Mouse (Mus musculus) 3134 (cell line): ENCODE results near the gene Zfp740.

Source experiments
- DNase-seq: peaks from one replicate; pipeline ENCODE4 v3.0.0-alpha.2; 2011; ENCODE audit warnings: low spot score; ENCODE audit not compliant: insufficient read length; ENCODE audit errors: extremely low read depth

Zfp740 gene

GRCm38 (mm10) chr15:102247252-102248130, 44.4 kb downstream of the Zfp740 start:
- DNase-seq: peak; percentile 79

DNA sequence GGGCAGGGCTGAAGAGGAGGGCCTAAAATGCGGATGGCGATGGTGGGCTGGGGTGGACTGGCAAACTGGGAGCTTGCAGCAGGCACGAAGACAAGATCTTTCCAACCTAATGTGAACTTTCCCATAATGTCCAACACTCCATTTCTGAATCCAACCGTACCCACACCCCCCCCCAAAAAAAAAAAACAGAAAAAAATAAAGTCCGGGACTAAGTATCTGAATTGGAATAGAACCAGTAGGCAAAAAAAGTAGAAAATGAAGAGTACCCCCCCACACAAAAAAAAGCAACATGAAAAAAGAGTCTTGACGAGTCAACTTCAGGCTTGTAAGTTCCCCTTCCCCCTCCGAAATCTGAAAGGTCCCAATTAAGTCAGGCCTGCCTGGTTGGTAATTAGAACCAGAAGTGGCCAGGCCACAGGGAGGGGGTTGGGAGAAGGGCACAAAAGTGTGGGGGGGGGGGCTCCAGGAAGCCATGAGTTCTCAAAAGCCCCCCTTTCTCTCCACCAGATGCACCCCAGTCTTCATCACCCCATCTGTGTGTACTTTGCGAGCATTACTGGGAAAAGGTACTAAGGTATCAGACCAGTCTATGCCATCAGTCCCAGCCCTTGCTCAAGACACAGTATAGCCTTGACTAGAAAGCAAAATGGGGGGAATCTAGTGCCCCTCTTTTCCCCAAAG, 45.2 kb downstream of the Zfp740 start:
- no peak for DNase-seq

- DNase-seq: no peak
Observed at GRCm38 (mm10) chr15:102248812-102249191, 45.8 kb downstream of the Zfp740 start.

- DNase-seq: no peak
Observed at GRCm38 (mm10) chr15:102249251-102249691, 46.2 kb downstream of the Zfp740 start.

DNA sequence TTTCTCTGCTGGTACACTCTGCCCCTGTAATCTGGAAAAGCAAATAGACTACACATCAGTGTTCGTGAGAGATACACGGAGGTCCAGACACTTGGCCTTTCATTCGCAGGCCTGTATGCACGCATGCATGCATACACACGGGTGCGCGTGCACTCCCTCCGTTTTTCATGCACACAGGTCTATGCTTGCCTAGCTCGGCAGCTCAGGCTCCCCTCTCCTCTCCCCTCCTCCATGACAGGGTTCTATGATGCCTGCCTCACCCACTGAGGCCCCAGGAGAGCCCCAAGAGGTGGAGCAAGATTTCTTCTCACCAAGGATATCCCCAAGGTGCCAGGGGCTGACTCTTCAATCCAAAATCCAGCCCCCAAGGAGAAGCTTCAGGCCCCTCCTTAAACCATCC, 46.9 kb downstream of the Zfp740 start:
- no peak for DNase-seq

DNA sequence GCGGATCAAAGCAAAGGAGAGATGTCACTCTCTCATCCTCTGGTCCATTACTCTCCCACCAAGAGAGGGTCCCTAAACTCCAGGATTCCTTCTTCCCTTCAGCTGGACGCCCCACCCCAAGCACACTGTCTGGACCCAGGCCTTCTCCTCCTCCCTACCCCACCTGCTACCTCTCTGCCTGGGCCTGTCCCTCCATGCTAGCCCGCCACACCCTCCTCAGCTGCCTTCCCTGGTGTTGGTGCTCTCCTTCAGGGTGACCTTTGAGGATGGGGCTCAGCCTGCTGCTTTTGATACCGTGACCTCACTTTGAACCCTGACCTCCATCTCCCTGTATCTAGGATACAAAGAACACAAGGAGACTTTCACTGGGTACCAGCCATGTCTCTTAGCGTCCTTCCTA, 47.5 kb downstream of the Zfp740 start:
- DNase-seq: no peak

- no peak for DNase-seq
Observed at GRCm38 (mm10) chr15:102255547-102256255, 52.7 kb downstream of the Zfp740 start.

- DNase-seq: no peak
Observed at GRCm38 (mm10) chr15:102256431-102257201, 53.6 kb downstream of the Zfp740 start.

DNA sequence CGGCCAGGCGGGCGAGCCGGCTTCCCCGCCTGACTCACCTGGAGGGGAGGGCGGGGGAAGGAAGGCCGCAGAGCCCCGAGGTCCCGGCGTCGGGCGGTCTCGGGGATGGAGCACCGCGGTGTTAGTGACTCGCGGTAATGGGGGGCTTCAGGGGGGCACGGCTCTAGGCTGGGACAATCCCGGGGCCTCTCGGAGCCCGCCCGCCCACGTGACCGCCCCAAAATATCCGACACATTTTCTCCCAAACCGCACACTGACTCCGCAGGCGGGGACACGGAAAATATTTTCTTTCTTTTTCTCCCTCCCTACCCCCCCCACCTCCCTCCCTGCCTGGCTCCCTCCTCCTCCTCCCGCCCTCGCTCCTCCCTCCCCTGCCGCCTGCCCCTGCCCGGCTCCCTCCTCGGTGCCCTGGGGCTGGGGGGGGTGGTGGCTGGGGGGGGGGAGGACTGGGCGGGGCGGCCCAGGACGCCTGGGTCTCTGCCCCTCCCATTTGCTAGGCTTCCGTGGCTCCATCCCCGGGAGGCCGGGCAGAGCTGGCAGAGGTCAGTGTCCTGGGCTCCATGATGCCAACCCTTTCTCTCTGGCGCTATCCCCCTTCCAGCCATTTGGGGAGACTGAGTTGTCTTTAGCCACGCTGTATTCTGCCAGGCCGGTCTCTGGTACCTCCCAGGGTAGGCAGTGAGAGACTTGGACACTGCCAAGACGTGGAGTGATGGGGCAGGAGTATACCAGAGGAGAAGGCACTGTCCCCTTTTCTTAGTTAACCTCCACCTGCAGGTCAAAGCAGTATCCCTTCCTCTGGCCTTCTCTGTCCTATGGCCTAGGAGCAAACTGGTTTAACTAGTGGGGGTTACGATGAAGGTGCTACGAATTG, 54.4 kb downstream of the Zfp740 start, which contains the start of gene Rarg:
TSS of gene Rarg (minus strand) at position 316 of the 874 bp plus-strand sequence.
- peak; percentile 82 for DNase-seq

- DNase-seq: peak; percentile 67
Observed at GRCm38 (mm10) chr15:102258076-102258470, 55.0 kb downstream of the Zfp740 start.

- DNase-seq: no peak
Observed at GRCm38 (mm10) chr15:102258581-102259253, 55.7 kb downstream of the Zfp740 start.

- no peak for DNase-seq
Observed at GRCm38 (mm10) chr15:102262582-102262981, 59.5 kb downstream of the Zfp740 start.

GRCm38 (mm10) chr15:102263037-102263436, 60.0 kb downstream of the Zfp740 start:
- no peak for DNase-seq
